Mouse (Mus musculus): ENCODE measurements at regions not wholly inside any gene's neighbourhood (a gene's known extent, or its start where the extent isn't known, plus 50 kb on each side); places are given as distances from the start of the nearest gene placed in this dataset.

DNA sequence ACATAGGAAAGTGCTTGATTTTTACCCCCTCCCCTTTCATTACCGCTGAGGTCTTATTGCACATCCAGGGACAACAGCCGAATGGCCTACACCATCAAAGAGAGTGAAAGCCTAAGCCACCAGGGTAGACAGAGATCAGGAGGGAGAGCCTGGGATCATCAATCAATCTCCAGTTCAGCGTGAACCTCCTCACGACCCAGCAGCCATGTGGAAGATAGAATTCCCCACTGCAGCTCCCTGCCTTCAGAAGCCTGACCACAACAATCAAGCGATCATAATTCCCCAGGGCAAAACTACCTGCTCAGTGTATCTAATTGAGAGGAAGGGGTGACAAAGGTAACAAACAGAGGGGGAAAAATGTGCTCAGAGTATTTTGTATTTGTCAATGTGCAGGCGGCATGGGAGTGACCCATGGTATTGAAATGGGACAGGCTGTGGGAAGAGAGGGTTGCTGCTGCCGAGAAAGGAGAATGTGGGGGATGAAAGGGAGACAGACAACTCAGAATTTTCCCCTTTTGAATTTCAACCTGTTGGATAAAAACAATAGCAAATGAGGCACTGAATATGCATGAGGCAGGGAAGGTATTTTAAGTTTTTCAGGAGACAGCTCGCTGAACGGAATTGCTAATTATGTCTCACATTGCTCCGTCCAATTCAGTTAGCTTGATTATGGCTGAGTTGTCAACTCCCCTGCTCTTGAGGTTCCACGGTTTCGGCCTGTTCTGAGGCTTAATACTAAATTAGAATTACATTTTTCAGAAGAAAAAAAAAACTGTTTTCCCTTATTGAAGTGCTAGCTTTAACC lies 121.8 kb downstream of the Mat2b start:
- TF ChIP-seq CTCF (IDR thresholded peaks at IDR 0.05; ENCODE audit: low read depth) (no peak), EP300 (IDR thresholded peaks at IDR 0.05; ENCODE audit: low read depth) (no peak)
